Mouse (Mus musculus): ENCODE measurements around the gene Zfp536. TPM values are rescaled to one million over a fixed set of nuclear protein-coding genes. Genes with fewer than 3 reads are reported as not detected.
"Not testable (repeated sequence)": the region's sequence is repeated elsewhere in the genome, so short reads cannot be mapped to it uniquely, and the experiment has no call there.

Gene Zfp536
- total and polyA plus RNA-seq, 2 experiments from 2014 or later, result 3.3 to 16.4 TPM

GRCm38 (mm10) chr7:37615932-37616331 lies 157.5 kb downstream of the Zfp536 start:
- H3K4me2 ChIP-seq (ENCODE audit: low read depth, low read length), result no peak overlapping the region
- no peak overlapping the region for H3K4me3 ChIP-seq (ENCODE audit: low read depth, low read length)
- no peak overlapping the region for H3K27ac ChIP-seq (ENCODE audit: low read depth)
- TF ChIP-seq EP300 (IDR thresholded peaks at IDR 0.05; ENCODE audit: low read depth) (no peak), CTCF (IDR thresholded peaks at IDR 0.05; ENCODE audit: low read depth) (no peak)
- no peak for ATAC-seq (ENCODE audit: insufficient read depth, low read depth)
- H3K9me3 ChIP-seq (replicated peaks; ENCODE audit: control insufficient read depth, low read length), result no peaks in the 10 kb centered on the region
- H3K4me1 ChIP-seq (ENCODE audit: control insufficient read depth, insufficient read depth), result no peaks in the 10 kb centered on the region
- H3K9ac ChIP-seq (replicated peaks; ENCODE audit: low read depth, low read length), result no peak overlapping the region
- H3K27me3 ChIP-seq (ENCODE audit: control insufficient read depth, insufficient read depth, low read length), result no peaks in the 10 kb centered on the region
- WGBS, result 92% methylated on average over 4 of the region's 4 CpGs
- H3K36me3 ChIP-seq (replicated peaks; ENCODE audit: control insufficient read depth, insufficient read depth, low read length), result no peaks in the 10 kb centered on the region
- DNase-seq (ENCODE audit: low spot score), result no peak

- WGBS, result 17% methylated on average over 10 of the region's 10 CpGs
- TF ChIP-seq EP300 (IDR thresholded peaks at IDR 0.05; ENCODE audit: low read depth) (no peak), CTCF (IDR thresholded peaks at IDR 0.05; ENCODE audit: low read depth) (no peak)
Observed at GRCm38 (mm10) chr7:37614381-37614780, 159.1 kb downstream of the Zfp536 start.

GRCm38 (mm10) chr7:37608556-37608955 lies 164.9 kb downstream of the Zfp536 start:
- ATAC-seq (ENCODE audit: insufficient read depth, low read depth) (no peak), DNase-seq (ENCODE audit: low spot score) (no peak)
- Histone ChIP-seq H3K4me1 (ENCODE audit: control insufficient read depth, insufficient read depth) (no peaks in the 10 kb centered on the region), H3K27ac (ENCODE audit: low read depth) (no peak overlapping the region), H3K36me3 (replicated peaks; ENCODE audit: control insufficient read depth, insufficient read depth, low read length) (no peaks in the 10 kb centered on the region), H3K9ac (replicated peaks; ENCODE audit: low read depth, low read length) (no peak overlapping the region), H3K27me3 (ENCODE audit: control insufficient read depth, insufficient read depth, low read length) (no peaks in the 10 kb centered on the region), H3K4me3 (ENCODE audit: low read depth, low read length) (no peak overlapping the region), H3K9me3 (replicated peaks; ENCODE audit: control insufficient read depth, low read length) (no peaks in the 10 kb centered on the region), H3K4me2 (ENCODE audit: low read depth, low read length) (no peak overlapping the region)
- TF ChIP-seq CTCF (IDR thresholded peaks at IDR 0.05; ENCODE audit: low read depth) (no peak), EP300 (IDR thresholded peaks at IDR 0.05; ENCODE audit: low read depth) (no peak)
- WGBS, result 90% methylated on average over 14 of the region's 14 CpGs

More at GRCm38 (mm10) chr7:37614381-37614780, 159.1 kb downstream of the Zfp536 start:
- no peaks in the 10 kb centered on the region for H3K9me3 ChIP-seq (replicated peaks; ENCODE audit: control insufficient read depth, low read length)
- ATAC-seq (ENCODE audit: insufficient read depth, low read depth), result no peak
- H3K36me3 ChIP-seq (replicated peaks; ENCODE audit: control insufficient read depth, insufficient read depth, low read length), result no peaks in the 10 kb centered on the region
- H3K27ac ChIP-seq (ENCODE audit: low read depth), result no peak overlapping the region
- no peak overlapping the region for H3K4me3 ChIP-seq (ENCODE audit: low read depth, low read length)
- no peaks in the 10 kb centered on the region for H3K27me3 ChIP-seq (ENCODE audit: control insufficient read depth, insufficient read depth, low read length)
- DNase-seq (ENCODE audit: low spot score), result no peak
- no peaks in the 10 kb centered on the region for H3K4me1 ChIP-seq (ENCODE audit: control insufficient read depth, insufficient read depth)
- H3K9ac ChIP-seq (replicated peaks; ENCODE audit: low read depth, low read length), result no peak overlapping the region
- H3K4me2 ChIP-seq (ENCODE audit: low read depth, low read length), result no peak overlapping the region

- Histone ChIP-seq H3K27me3 (ENCODE audit: control insufficient read depth, insufficient read depth, low read length) (no peaks in the 10 kb centered on the region), H3K9me3 (replicated peaks; ENCODE audit: control insufficient read depth, low read length) (no peaks in the 10 kb centered on the region), H3K9ac (replicated peaks; ENCODE audit: low read depth, low read length) (no peak overlapping the region), H3K27ac (ENCODE audit: low read depth) (no peak overlapping the region), H3K4me3 (ENCODE audit: low read depth, low read length) (no peak overlapping the region), H3K4me2 (ENCODE audit: low read depth, low read length) (no peak overlapping the region), H3K36me3 (replicated peaks; ENCODE audit: control insufficient read depth, insufficient read depth, low read length) (no peaks in the 10 kb centered on the region), H3K4me1 (ENCODE audit: control insufficient read depth, insufficient read depth) (no peaks in the 10 kb centered on the region)
- DNase-seq (ENCODE audit: low spot score) (no peak), ATAC-seq (ENCODE audit: insufficient read depth, low read depth) (no peak)
- 85% methylated on average over 6 of the region's 6 CpGs for WGBS
- TF ChIP-seq CTCF (IDR thresholded peaks at IDR 0.05; ENCODE audit: low read depth), result no peak
Observed at GRCm38 (mm10) chr7:37607906-37608305, 165.5 kb downstream of the Zfp536 start.

- H3K27me3 ChIP-seq (ENCODE audit: control insufficient read depth, insufficient read depth, low read length), result no peaks in the 10 kb centered on the region
- no peaks in the 10 kb centered on the region for H3K9me3 ChIP-seq (replicated peaks; ENCODE audit: control insufficient read depth, low read length)
- no peak for ATAC-seq (ENCODE audit: insufficient read depth, low read depth)
- H3K27ac ChIP-seq (ENCODE audit: low read depth), result no peak overlapping the region
- no peak overlapping the region for H3K9ac ChIP-seq (replicated peaks; ENCODE audit: low read depth, low read length)
- TF ChIP-seq CTCF (IDR thresholded peaks at IDR 0.05; ENCODE audit: low read depth) (no peak), EP300 (IDR thresholded peaks at IDR 0.05; ENCODE audit: low read depth) (no peak)
- H3K4me1 ChIP-seq (ENCODE audit: control insufficient read depth, insufficient read depth), result no peaks in the 10 kb centered on the region
- DNase-seq (ENCODE audit: low spot score), result no peak
- H3K36me3 ChIP-seq (replicated peaks; ENCODE audit: control insufficient read depth, insufficient read depth, low read length), result no peaks in the 10 kb centered on the region
- H3K4me3 ChIP-seq (ENCODE audit: low read depth, low read length), result no peak overlapping the region
- 86% methylated on average over 5 of the region's 5 CpGs for whole genome bisulfite sequencing
- H3K4me2 ChIP-seq (ENCODE audit: low read depth, low read length), result no peak overlapping the region
Observed at GRCm38 (mm10) chr7:37606472-37606871, 167.0 kb downstream of the Zfp536 start.

- H3K9me3 ChIP-seq (replicated peaks; ENCODE audit: control insufficient read depth, low read length); DNase-seq (ENCODE audit: low spot score); ATAC-seq (ENCODE audit: insufficient read depth, low read depth); H3K4me3 ChIP-seq (ENCODE audit: low read depth, low read length); H3K27ac ChIP-seq (ENCODE audit: low read depth); H3K27me3 ChIP-seq (ENCODE audit: control insufficient read depth, insufficient read depth, low read length); H3K9ac ChIP-seq (replicated peaks; ENCODE audit: low read depth, low read length); H3K36me3 ChIP-seq (replicated peaks; ENCODE audit: control insufficient read depth, insufficient read depth, low read length); H3K4me2 ChIP-seq (ENCODE audit: low read depth, low read length); H3K4me1 ChIP-seq (ENCODE audit: control insufficient read depth, insufficient read depth): not testable (repeated sequence)
Observed at GRCm38 (mm10) chr7:37603525-37603909, 169.9 kb downstream of the Zfp536 start.

Measured in heart, postnatal 0 days (tissue).